Mouse (Mus musculus): Measurements from ENCODE around the gene Bnc1. TPM values are rescaled to one million over a fixed set of nuclear protein-coding genes. Genes with fewer than 3 reads are reported as not detected.

Gene Bnc1
- polyA plus RNA-seq, 1 experiment from 2014 or later = 0.93 TPM

DNA sequence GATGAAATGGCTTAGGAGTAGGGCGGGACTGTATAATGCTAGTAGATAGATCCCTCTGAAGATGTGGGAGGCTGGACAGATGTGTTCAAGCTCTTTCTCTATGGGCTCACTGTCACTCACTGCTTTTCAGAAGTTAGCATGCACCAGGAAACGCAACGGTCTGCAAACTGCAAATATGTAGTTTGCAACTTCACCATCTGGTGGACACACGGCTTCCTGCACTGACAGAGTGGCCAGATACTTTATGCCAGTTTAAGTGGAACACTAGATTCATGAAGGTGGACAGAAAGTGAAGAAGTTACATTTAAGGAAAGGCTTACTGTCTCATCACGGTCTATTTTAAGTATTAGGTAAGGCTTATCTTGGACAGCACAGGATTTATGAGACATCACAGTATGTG, 25.9 kb downstream of the Bnc1 start:
- DNase-seq (ENCODE audit: low spot score) = no peak
- Histone ChIP-seq H3K27me3 (ENCODE audit: insufficient read depth, poor library complexity, severe bottlenecking) (no peaks in the 10 kb centered on the region), H3K9me3 (no peaks in the 10 kb centered on the region), H3K4me3 (no peak overlapping the region), H3K27ac (no peak overlapping the region), H3K4me1 (replicated peaks) (no peaks in the 10 kb centered on the region), H3K36me3 (no peaks in the 10 kb centered on the region)
- 82% methylated on average over 5 of the region's 5 CpGs for WGBS

DNA sequence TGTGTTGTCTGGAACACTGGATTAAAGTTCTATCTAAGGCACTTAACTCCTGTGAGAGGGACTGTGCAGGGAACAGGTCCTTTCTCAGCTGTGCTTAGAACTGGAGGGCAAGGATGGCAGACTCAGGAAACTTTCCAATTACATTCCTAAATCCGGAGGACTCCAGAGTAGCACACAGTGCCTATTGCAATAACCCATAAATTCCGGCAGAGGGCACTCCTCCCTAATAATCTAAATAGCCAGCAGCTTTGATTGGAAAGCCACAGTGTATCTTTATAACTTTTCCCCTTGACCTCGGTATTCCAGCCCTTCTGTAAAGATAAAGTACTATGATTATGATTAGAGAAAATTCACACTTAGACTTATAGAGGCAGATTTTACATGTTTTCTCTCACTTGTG, 32.4 kb downstream of the Bnc1 start:
- WGBS = 9% methylated on average over 3 of the region's 3 CpGs
- peak; percentile 30 for DNase-seq (ENCODE audit: low spot score)
- H3K4me1 ChIP-seq (replicated peaks) = no peaks in the 10 kb centered on the region
- no peaks in the 10 kb centered on the region for H3K36me3 ChIP-seq
- no peaks in the 10 kb centered on the region for H3K9me3 ChIP-seq
- no peak overlapping the region for H3K27ac ChIP-seq
- no peak overlapping the region for H3K4me3 ChIP-seq
- H3K27me3 ChIP-seq (ENCODE audit: insufficient read depth, poor library complexity, severe bottlenecking) = no peaks in the 10 kb centered on the region

- Histone ChIP-seq H3K36me3 (no peaks in the 10 kb centered on the region), H3K4me3 (no peak overlapping the region), H3K9me3 (no peaks in the 10 kb centered on the region), H3K27ac (no peak overlapping the region), H3K27me3 (ENCODE audit: insufficient read depth, poor library complexity, severe bottlenecking) (no peaks in the 10 kb centered on the region), H3K4me1 (replicated peaks) (no peaks in the 10 kb centered on the region)
- no peak for DNase-seq (ENCODE audit: low spot score)
Measured at GRCm38 (mm10) chr7:81954208-81954846, 37.8 kb downstream of the Bnc1 start.

- Histone ChIP-seq H3K27ac (no peak overlapping the region), H3K9me3 (no peaks in the 10 kb centered on the region), H3K4me1 (replicated peaks) (no peaks in the 10 kb centered on the region), H3K36me3 (no peaks in the 10 kb centered on the region), H3K4me3 (no peak overlapping the region), H3K27me3 (ENCODE audit: insufficient read depth, poor library complexity, severe bottlenecking) (no peaks in the 10 kb centered on the region)
- 85% methylated on average over 2 of the region's 2 CpGs for WGBS
- no peak for DNase-seq (ENCODE audit: low spot score)
Measured at GRCm38 (mm10) chr7:81950499-81950898, 41.6 kb downstream of the Bnc1 start.

GRCm38 (mm10) chr7:81945398-81945797, 46.7 kb downstream of the Bnc1 start:
- H3K4me1 ChIP-seq (replicated peaks) = 0 out of 2 replicates have a peak, but pooled peaks cover 4% of the 10 kb centered on the region
- no peaks in the 10 kb centered on the region for H3K9me3 ChIP-seq
- H3K27me3 ChIP-seq (ENCODE audit: insufficient read depth, poor library complexity, severe bottlenecking) = no peaks in the 10 kb centered on the region
- H3K27ac ChIP-seq = no peak overlapping the region
- WGBS = 16% methylated on average over 4 of the region's 4 CpGs
- H3K4me3 ChIP-seq = no peak overlapping the region
- DNase-seq (ENCODE audit: low spot score) = peak; percentile 40
- H3K36me3 ChIP-seq = no peaks in the 10 kb centered on the region

DNA sequence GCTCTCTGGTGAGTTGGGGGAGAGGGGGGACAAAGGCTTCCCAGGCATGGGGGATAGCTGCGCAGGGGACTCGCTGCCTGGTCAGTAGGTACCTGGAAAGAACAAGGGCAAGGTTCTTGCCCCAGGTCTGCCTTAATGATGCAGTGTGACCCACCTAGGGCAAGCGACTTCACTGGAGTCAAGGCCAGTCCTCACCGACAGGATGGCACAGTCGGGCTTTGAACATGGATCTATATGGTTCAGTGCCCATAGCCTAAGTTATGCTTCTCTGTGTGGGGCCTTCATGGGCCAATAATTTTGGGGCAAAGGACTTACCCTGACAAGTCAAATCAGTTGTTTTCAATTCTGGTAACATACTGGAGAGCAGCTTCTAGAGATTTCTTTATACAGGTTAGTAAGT, 57.3 kb downstream of the Bnc1 start:
- H3K4me3 ChIP-seq = peak overlapping the region; percentile 81
- H3K4me1 ChIP-seq (replicated peaks) = peaks cover 24% of the 10 kb centered on the region
- DNase-seq (ENCODE audit: low spot score) = no peak
- peaks cover 22% of the 10 kb centered on the region for H3K27me3 ChIP-seq (ENCODE audit: insufficient read depth, poor library complexity, severe bottlenecking)
- no peaks in the 10 kb centered on the region for H3K36me3 ChIP-seq
- whole genome bisulfite sequencing = 4% methylated on average over 5 of the region's 5 CpGs
- no peaks in the 10 kb centered on the region for H3K9me3 ChIP-seq
- H3K27ac ChIP-seq = peak overlapping the region; percentile 98

DNA sequence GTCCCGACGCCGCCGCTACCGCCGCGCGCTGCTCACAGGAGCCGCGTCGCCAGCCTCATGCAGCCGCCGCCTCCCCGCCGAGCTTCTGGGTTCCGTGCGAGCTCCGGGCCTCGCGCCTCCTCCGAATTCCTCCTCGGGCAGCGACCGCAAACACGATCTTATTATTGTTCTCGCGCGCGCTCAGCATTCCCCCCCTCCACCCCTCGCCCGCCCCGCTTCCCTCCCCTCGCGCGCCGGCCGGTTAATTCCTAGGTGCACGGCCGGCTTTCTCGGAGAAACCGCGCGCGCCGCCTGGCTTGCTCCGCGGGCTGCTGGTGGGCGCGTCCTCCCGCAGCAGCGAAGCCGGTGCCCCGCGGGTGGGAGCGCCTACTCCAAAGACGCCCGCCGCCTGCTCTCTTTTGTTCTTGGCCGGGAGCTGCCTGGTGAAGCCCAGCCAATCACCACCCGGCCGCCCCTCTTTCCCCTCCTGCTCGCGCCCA, 57.8 kb downstream of the Bnc1 start, which contains the start of gene Hdgfl3:
Gene Hdgfl3 (minus strand): TSS at position 207 of the 479 bp plus-strand sequence.
- H3K4me1 ChIP-seq (replicated peaks) = peaks cover 24% of the 10 kb centered on the region
- H3K36me3 ChIP-seq = no peaks in the 10 kb centered on the region
- under 1% methylated on average over 63 of the region's 63 CpGs for WGBS
- peak within 1 kb of the TSS; percentile 81 for H3K4me3 ChIP-seq
- peak; percentile 85 for DNase-seq (ENCODE audit: low spot score)
- H3K9me3 ChIP-seq = no peaks in the 10 kb centered on the region
- H3K27me3 ChIP-seq (ENCODE audit: insufficient read depth, poor library complexity, severe bottlenecking) = peaks cover 22% of the 10 kb centered on the region
- peak within 1 kb of the TSS; percentile 98 for H3K27ac ChIP-seq

DNA sequence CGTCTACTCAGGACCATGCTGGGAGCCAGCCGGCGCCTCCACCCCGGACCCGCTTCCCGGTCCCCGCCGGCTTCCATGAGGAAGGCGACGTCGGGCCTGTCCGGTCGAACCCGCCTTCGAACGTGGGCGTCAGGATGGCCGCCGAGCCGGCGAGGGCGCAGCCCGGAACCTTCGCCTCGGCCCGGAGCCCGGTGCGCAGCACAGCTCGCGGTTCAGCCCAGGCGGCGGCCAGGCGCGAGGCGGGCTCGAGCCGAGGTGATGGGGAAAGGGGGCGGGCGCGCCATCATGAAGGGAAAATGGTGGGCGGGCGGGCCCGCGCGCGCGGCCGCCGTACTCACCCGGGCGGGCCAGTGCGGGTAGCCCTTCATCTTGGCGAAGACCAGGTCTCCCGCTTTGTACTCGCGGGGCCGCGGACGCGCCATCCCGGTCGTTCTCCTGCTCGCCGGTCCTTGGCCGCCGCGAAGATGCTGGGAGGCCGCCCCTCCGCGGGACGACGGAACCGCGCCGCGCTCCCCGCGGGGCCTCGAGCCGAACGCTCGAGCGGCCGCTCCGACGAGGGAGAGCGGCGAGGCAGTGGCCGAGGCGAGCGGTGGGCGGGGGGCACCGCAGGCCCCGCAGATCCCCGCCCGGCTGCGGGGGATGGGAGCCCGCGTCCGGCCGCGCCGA, 58.4 kb downstream of the Bnc1 start:
- peaks cover 22% of the 10 kb centered on the region for H3K27me3 ChIP-seq (ENCODE audit: insufficient read depth, poor library complexity, severe bottlenecking)
- peak; percentile 74 for DNase-seq (ENCODE audit: low spot score)
- no peaks in the 10 kb centered on the region for H3K36me3 ChIP-seq
- no peaks in the 10 kb centered on the region for H3K9me3 ChIP-seq
- peak overlapping the region; percentile 81 for H3K4me3 ChIP-seq
- peak overlapping the region; percentile 98 for H3K27ac ChIP-seq
- WGBS = under 1% methylated on average over 103 of the region's 103 CpGs
- peaks cover 27% of the 10 kb centered on the region for H3K4me1 ChIP-seq (replicated peaks)

DNA sequence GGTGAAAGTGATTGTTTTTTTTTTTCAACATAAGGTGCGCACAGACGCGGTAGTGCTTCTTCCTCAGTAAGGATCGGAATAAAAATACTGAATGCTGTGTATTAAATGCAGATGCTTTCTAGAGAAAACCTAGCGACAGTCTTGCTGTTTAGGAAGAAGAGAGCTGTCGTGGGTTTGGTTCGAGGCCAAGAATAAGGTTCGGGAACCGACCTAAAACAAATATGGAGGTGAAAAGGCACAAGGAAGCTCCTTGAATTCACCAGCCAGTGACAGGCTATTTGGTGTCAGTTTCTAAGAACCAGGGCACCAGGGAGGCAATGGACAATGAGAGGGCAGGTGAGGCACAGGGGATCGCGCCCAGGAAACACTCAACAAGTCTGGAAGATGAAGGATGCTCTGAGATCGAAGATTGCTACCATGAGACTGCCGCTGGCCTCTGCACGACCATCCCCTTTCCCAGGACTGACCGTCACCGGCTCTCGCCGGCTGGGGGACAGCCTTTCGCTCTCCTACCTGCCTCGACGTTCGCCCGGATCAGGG, 59.0 kb downstream of the Bnc1 start:
- Histone ChIP-seq H3K36me3 (no peaks in the 10 kb centered on the region), H3K27me3 (ENCODE audit: insufficient read depth, poor library complexity, severe bottlenecking) (peaks cover 22% of the 10 kb centered on the region), H3K9me3 (no peaks in the 10 kb centered on the region), H3K27ac (peak overlapping the region; percentile 98), H3K4me1 (replicated peaks) (peaks cover 32% of the 10 kb centered on the region), H3K4me3 (peak overlapping the region; percentile 81)
- 8% methylated on average over 23 of the region's 23 CpGs for WGBS
- DNase-seq (ENCODE audit: low spot score) = no peak

DNA sequence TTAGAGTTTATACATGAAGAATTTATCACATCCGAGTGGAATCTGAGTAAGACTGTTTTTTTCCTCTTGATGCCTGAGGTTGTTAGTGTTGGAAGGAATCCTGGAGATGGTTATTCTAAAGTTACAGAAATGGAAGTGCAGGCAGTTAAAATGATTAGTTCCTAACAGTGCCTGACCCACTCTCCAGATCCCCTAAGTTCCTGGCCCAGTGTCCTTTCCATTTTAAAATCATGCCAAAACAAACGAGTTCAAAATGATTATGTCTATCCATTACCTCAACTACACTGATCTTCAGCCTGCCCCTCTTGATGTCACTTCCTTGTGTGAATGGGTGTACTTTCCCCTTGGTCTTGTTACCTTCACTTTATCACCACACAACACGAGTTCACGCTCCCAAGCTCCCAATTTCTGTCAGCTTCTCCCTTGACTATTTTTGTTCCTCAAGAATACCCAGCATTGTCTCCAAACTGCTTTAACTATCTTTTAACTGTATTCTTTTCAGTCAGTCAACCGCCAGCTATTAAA, 59.5 kb downstream of the Bnc1 start:
- Histone ChIP-seq H3K4me1 (replicated peaks) (peaks cover 32% of the 10 kb centered on the region), H3K4me3 (peak overlapping the region; percentile 81), H3K36me3 (no peaks in the 10 kb centered on the region), H3K27ac (no peak overlapping the region), H3K27me3 (ENCODE audit: insufficient read depth, poor library complexity, severe bottlenecking) (peaks cover 22% of the 10 kb centered on the region), H3K9me3 (no peaks in the 10 kb centered on the region)
- DNase-seq (ENCODE audit: low spot score) = no peak
- 53% methylated on average over 5 of the region's 5 CpGs for WGBS

- Histone ChIP-seq H3K27ac (no peak overlapping the region), H3K27me3 (ENCODE audit: insufficient read depth, poor library complexity, severe bottlenecking) (no peaks in the 10 kb centered on the region), H3K4me3 (no peak overlapping the region), H3K36me3 (no peaks in the 10 kb centered on the region), H3K9me3 (no peaks in the 10 kb centered on the region), H3K4me1 (replicated peaks) (peaks cover 26% of the 10 kb centered on the region)
- WGBS = 89% methylated on average over 7 of the region's 7 CpGs
- no peak for DNase-seq (ENCODE audit: low spot score)
Measured at GRCm38 (mm10) chr7:81928998-81929397, 63.1 kb downstream of the Bnc1 start.

DNA sequence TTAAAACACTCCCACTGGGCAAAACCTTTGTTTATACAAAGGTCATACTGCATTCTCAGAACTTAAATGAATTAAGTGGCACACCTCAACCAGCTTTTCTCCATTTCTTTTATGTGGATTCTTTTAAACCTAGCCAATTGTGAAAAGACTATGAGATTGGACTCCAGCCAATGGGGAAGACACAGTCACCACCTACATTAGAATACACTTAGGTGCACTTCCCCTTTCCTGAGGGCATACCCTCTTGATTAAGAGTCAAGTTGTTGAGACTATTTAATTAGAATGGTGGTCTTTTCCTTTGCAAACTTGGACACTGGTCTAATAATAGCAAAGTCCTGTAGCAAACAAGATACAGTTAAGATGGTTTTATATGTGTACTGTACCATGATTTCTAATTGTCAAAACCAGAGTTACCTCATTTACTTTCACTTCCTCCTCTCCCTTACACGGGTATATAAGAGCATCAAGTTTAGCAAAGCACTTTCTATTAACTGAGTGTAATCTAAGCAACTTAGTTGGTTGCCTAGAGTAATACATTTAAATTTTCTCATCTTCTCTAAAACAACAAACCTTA, 70.6 kb downstream of the Bnc1 start:
- 0 out of 2 replicates have a peak, but pooled peaks cover 5% of the 10 kb centered on the region for H3K36me3 ChIP-seq
- DNase-seq (ENCODE audit: low spot score) = no peak
- H3K27ac ChIP-seq = no peak overlapping the region
- WGBS = 82% methylated on average over 1 of the region's 1 CpGs
- H3K4me1 ChIP-seq (replicated peaks) = no peaks in the 10 kb centered on the region
- H3K4me3 ChIP-seq = no peak overlapping the region
- no peaks in the 10 kb centered on the region for H3K27me3 ChIP-seq (ENCODE audit: insufficient read depth, poor library complexity, severe bottlenecking)
- no peaks in the 10 kb centered on the region for H3K9me3 ChIP-seq

DNA sequence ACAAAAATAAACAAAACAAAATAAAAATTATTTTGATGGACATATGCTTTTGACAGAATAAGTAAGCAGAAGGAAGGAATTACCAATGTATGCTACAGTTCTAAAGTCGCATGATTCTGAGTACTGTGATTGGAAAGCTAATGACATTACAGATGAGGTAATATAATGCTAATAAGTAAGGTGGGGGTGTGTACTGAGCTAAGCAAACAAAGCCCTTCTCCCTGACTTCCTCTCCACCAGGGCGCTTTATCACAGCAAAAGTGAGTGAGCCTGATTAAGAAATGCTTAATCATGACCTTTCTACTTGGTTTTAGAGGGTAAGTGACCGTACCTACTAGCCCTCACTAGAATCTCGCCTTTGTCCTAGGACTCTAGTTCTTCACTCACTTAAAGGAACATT, 71.8 kb downstream of the Bnc1 start:
- 85% methylated on average over 4 of the region's 4 CpGs for WGBS
- no peaks in the 10 kb centered on the region for H3K9me3 ChIP-seq

More for the DNA sequence above, 71.8 kb downstream of the Bnc1 start:
- Histone ChIP-seq H3K36me3 (0 out of 2 replicates have a peak, but pooled peaks cover 5% of the 10 kb centered on the region), H3K27me3 (ENCODE audit: insufficient read depth, poor library complexity, severe bottlenecking) (no peaks in the 10 kb centered on the region), H3K4me3 (no peak overlapping the region), H3K4me1 (replicated peaks) (no peaks in the 10 kb centered on the region), H3K27ac (no peak overlapping the region)
- DNase-seq (ENCODE audit: low spot score) = no peak

Measured in hindbrain, embryonic 10.5 days (tissue).